Mouse (Mus musculus): ENCODE data around the gene Capn2. TPM values are rescaled to one million over a fixed set of nuclear protein-coding genes. Genes with fewer than 3 reads are reported as not detected.

Gene Capn2
- total and polyA plus RNA-seq, 2 experiments = 9.3 to 27.8 TPM

DNA sequence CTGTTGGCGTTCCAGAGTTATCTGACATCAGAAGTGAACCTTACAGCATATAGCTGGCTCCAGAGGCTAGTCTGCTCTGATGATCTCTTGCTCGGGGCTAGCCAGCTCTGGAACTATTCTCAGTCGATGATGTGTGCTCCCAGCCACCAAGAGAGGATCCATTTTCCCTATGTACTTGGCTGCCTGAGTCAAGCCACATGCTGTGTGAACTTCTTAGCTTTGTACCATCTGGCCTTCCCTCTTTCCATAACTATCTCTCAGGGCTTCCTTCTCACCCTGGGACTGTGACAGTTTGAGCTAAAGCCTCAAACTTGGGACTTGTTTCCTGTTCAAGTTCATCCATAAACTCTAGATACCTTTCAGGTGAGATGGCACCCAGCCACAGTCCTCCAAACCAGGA lies 16.2 kb upstream of the Capn2 start:
- Histone ChIP-seq H3K4me3 (ENCODE audit: insufficient read depth, low read depth, low read length) (no peak overlapping the region), H3K4me1 (ENCODE audit: control insufficient read depth, insufficient read depth, low read length) (no peaks in the 10 kb centered on the region; the same call in 1 of the 2 replicates), H3K79me2 (ENCODE audit: control insufficient read depth, insufficient read depth, low read length) (no peaks in the 10 kb centered on the region), H3K27ac (replicated peaks; ENCODE audit: insufficient read depth, low read depth, low read length) (no peak overlapping the region), H3K27me3 (ENCODE audit: control insufficient read depth, insufficient read depth, low read length) (peaks cover 3% of the 10 kb centered on the region; the same call in 1 of the 2 replicates), H3K36me3 (ENCODE audit: control insufficient read depth, insufficient read depth, low read length) (no peaks in the 10 kb centered on the region), H3K9ac (ENCODE audit: low read depth, low read length) (no peak overlapping the region)
- no peak for DNase-seq (ENCODE audit: extremely low read depth, low read depth, low spot score)
- TF ChIP-seq CTCF (IDR thresholded peaks at IDR 0.05; ENCODE audit: low read depth, low read length) (no peak), POLR2A (IDR thresholded peaks at IDR 0.05; ENCODE audit: extremely low read depth, insufficient read depth, low read length) (no peak)
- WGBS = 91% methylated on average over 3 of the region's 3 CpGs

GRCm38 (mm10) chr1:182527921-182528858 lies 10.8 kb upstream of the Capn2 start:
- Histone ChIP-seq H3K36me3 (ENCODE audit: control insufficient read depth, insufficient read depth, low read length) (no peaks in the 10 kb centered on the region), H3K27ac (replicated peaks; ENCODE audit: insufficient read depth, low read depth, low read length) (no peak overlapping the region), H3K4me3 (ENCODE audit: insufficient read depth, low read depth, low read length) (no peak overlapping the region), H3K27me3 (ENCODE audit: control insufficient read depth, insufficient read depth, low read length) (peaks cover 3% of the 10 kb centered on the region; the same call in 1 of the 2 replicates), H3K9ac (ENCODE audit: low read depth, low read length) (no peak overlapping the region), H3K4me1 (ENCODE audit: control insufficient read depth, insufficient read depth, low read length) (no peaks in the 10 kb centered on the region; the same call in none of the 2 replicates), H3K79me2 (ENCODE audit: control insufficient read depth, insufficient read depth, low read length) (no peaks in the 10 kb centered on the region)
- WGBS = 30% methylated on average over 19 of the region's 19 CpGs
- DNase-seq (ENCODE audit: extremely low read depth, low read depth, low spot score) = no peak
- TF ChIP-seq POLR2A (IDR thresholded peaks at IDR 0.05; ENCODE audit: extremely low read depth, insufficient read depth, low read length) = no peak
- no peak for TF ChIP-seq CTCF (IDR thresholded peaks at IDR 0.05; ENCODE audit: low read depth, low read length)

- Histone ChIP-seq H3K27me3 (ENCODE audit: control insufficient read depth, insufficient read depth, low read length) (no peaks in the 10 kb centered on the region), H3K36me3 (ENCODE audit: control insufficient read depth, insufficient read depth, low read length) (no peaks in the 10 kb centered on the region), H3K4me3 (ENCODE audit: insufficient read depth, low read depth, low read length) (no peak overlapping the region), H3K79me2 (ENCODE audit: control insufficient read depth, insufficient read depth, low read length) (no peaks in the 10 kb centered on the region), H3K4me1 (ENCODE audit: control insufficient read depth, insufficient read depth, low read length) (no peaks in the 10 kb centered on the region; the same call in none of the 2 replicates), H3K9ac (ENCODE audit: low read depth, low read length) (no peak overlapping the region), H3K27ac (replicated peaks; ENCODE audit: insufficient read depth, low read depth, low read length) (no peak overlapping the region)
- 62% methylated on average over 13 of the region's 13 CpGs for WGBS
- TF ChIP-seq POLR2A (IDR thresholded peaks at IDR 0.05; ENCODE audit: extremely low read depth, insufficient read depth, low read length) (no peak), CTCF (IDR thresholded peaks at IDR 0.05; ENCODE audit: low read depth, low read length) (no peak)
- peak; percentile 36 for DNase-seq (ENCODE audit: extremely low read depth, low read depth, low spot score)
Observed at GRCm38 (mm10) chr1:182527261-182527766, 9.9 kb upstream of the Capn2 start.

DNA sequence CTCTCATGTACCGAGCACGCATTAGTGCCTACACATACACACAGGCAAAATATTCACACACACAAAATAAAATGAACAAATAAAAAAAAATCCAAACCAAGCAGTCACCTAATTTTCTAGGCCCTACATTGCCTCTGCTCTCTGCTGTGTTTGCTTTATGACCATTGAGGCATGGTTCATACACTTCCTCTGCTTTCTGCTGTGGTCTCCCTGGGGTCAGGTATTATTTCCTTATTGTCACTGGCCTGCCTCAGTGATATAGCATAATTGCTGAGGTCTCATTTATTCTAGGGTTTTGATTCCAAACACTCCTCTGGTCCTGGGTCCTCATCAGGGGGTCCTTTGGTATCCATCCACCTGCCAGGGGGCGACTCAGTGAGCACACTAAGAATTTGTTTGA lies 8.2 kb upstream of the Capn2 start:
- H3K4me1 ChIP-seq (ENCODE audit: control insufficient read depth, insufficient read depth, low read length) = no peaks in the 10 kb centered on the region; the same call in 1 of the 2 replicates
- H3K79me2 ChIP-seq (ENCODE audit: control insufficient read depth, insufficient read depth, low read length) = no peaks in the 10 kb centered on the region
- no peak overlapping the region for H3K27ac ChIP-seq (replicated peaks; ENCODE audit: insufficient read depth, low read depth, low read length)
- H3K36me3 ChIP-seq (ENCODE audit: control insufficient read depth, insufficient read depth, low read length) = no peaks in the 10 kb centered on the region
- no peak overlapping the region for H3K9ac ChIP-seq (ENCODE audit: low read depth, low read length)
- no peak overlapping the region for H3K4me3 ChIP-seq (ENCODE audit: insufficient read depth, low read depth, low read length)
- WGBS = 96% methylated on average over 3 of the region's 3 CpGs
- DNase-seq (ENCODE audit: extremely low read depth, low read depth, low spot score) = no peak
- H3K27me3 ChIP-seq (ENCODE audit: control insufficient read depth, insufficient read depth, low read length) = no peaks in the 10 kb centered on the region
- TF ChIP-seq POLR2A (IDR thresholded peaks at IDR 0.05; ENCODE audit: extremely low read depth, insufficient read depth, low read length) (no peak), CTCF (IDR thresholded peaks at IDR 0.05; ENCODE audit: low read depth, low read length) (no peak)

DNA sequence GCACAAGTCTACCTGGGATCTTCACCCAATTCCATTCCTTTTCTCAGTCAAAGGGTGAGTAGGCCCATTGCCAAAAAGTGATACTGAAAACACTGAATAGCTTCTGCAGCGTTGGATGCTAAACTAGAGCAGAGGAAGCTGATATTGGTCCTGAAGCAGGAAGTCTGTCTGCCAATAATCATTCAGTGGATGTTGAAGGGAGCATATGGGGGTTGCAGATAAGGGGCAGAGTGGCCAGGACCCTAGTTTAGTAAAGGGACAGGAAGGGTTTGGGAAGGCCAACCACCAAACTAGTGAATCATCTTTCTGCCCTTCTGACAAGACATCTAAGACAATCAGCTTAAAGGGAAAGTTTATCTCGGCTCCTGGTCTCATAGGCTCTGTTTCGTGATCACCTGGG lies 6.3 kb upstream of the Capn2 start:
- Histone ChIP-seq H3K4me1 (ENCODE audit: control insufficient read depth, insufficient read depth, low read length) (peaks cover 2% of the 10 kb centered on the region; the same call in 1 of the 2 replicates), H3K27ac (replicated peaks; ENCODE audit: insufficient read depth, low read depth, low read length) (no peak overlapping the region), H3K4me3 (ENCODE audit: insufficient read depth, low read depth, low read length) (no peak overlapping the region), H3K27me3 (ENCODE audit: control insufficient read depth, insufficient read depth, low read length) (no peaks in the 10 kb centered on the region), H3K9ac (ENCODE audit: low read depth, low read length) (no peak overlapping the region), H3K36me3 (ENCODE audit: control insufficient read depth, insufficient read depth, low read length) (no peaks in the 10 kb centered on the region), H3K79me2 (ENCODE audit: control insufficient read depth, insufficient read depth, low read length) (no peaks in the 10 kb centered on the region)
- no peak for DNase-seq (ENCODE audit: extremely low read depth, low read depth, low spot score)
- TF ChIP-seq POLR2A (IDR thresholded peaks at IDR 0.05; ENCODE audit: extremely low read depth, insufficient read depth, low read length) (no peak), CTCF (IDR thresholded peaks at IDR 0.05; ENCODE audit: low read depth, low read length) (no peak)
- WGBS = 80% methylated on average over 3 of the region's 3 CpGs
